In genomic region chr2:33843642-33844041, GRCm38 (mm10) we compare ENCODE assay signal across 13 mouse cellular contexts. TPM values are rescaled to one million over a fixed set of nuclear protein-coding genes. Genes with fewer than 3 reads are reported as not detected.
DNase-seq lines count a peak whose midpoint lies in the region; ATAC-seq and TF ChIP-seq lines count a peak whose summit lies in the region.
"Had no signal": no experiment of that assay in that cellular context is flagged by ENCODE, and none has a peak within 500 bp of the region (broad histone marks: within the 10 kb centered on the region; RNA-seq: fewer than 3 reads in every experiment).

No protein-coding gene starts in this region.

- no peaks in the 10 kb centered on the region for H3K27me3 ChIP-seq in hindbrain, embryonic 10.5 days (ENCODE audit: insufficient read depth, poor library complexity, severe bottlenecking)
- H3K27me3 ChIP-seq in hindbrain, embryonic 16.5 days (replicated peaks; ENCODE audit: control insufficient read depth, insufficient read depth, low read length), result no peaks in the 10 kb centered on the region
- no peaks in the 10 kb centered on the region for H3K27me3 ChIP-seq in stomach, embryonic 15.5 days (replicated peaks)
- H3K27me3 ChIP-seq in stomach, postnatal 0 days (ENCODE audit: control insufficient read depth, insufficient read depth, low read length), result no peaks in the 10 kb centered on the region
- no peaks in the 10 kb centered on the region for H3K27me3 ChIP-seq in liver, embryonic 13.5 days

- peak overlapping the region; percentile 73 for H3K27ac ChIP-seq in hindbrain, embryonic 10.5 days
- H3K27ac ChIP-seq in hindbrain, embryonic 16.5 days (ENCODE audit: low read depth, low read length), result no peak overlapping the region
- H3K27ac ChIP-seq in stomach, embryonic 15.5 days, result 0 out of 2 replicates have a peak overlapping the region, but pooled peaks have one; percentile 31
- no peak overlapping the region for H3K27ac ChIP-seq in stomach, postnatal 0 days (replicated peaks)
- H3K27ac ChIP-seq in liver, embryonic 13.5 days, result peak overlapping the region; percentile 100

- no peak overlapping the region for H3K4me3 ChIP-seq in hindbrain, embryonic 10.5 days
- H3K4me3 ChIP-seq in hindbrain, embryonic 16.5 days (ENCODE audit: low read length), result no peak overlapping the region
- no peak overlapping the region for H3K4me3 ChIP-seq in stomach, embryonic 15.5 days (replicated peaks)
- no peak overlapping the region for H3K4me3 ChIP-seq in stomach, postnatal 0 days (ENCODE audit: low read depth, low read length)
- H3K4me3 ChIP-seq in liver, embryonic 13.5 days (replicated peaks), result peak overlapping the region; percentile 31
- H3K4me3 ChIP-seq: myocyte had no signal

- H3K4me1 ChIP-seq in hindbrain, embryonic 10.5 days (replicated peaks), result peaks cover 64% of the 10 kb centered on the region
- H3K4me1 ChIP-seq in hindbrain, embryonic 16.5 days (ENCODE audit: control insufficient read depth, insufficient read depth, low read depth, low read length), result peaks cover 29% of the 10 kb centered on the region
- H3K4me1 ChIP-seq in stomach, embryonic 15.5 days, result peaks cover 3% of the 10 kb centered on the region; the same call in 1 of the 2 replicates
- H3K4me1 ChIP-seq in stomach, postnatal 0 days (replicated peaks; ENCODE audit: control insufficient read depth, insufficient read depth), result peaks cover 3% of the 10 kb centered on the region; the same call in 1 of the 2 replicates
- peaks cover 100% of the 10 kb centered on the region for H3K4me1 ChIP-seq in liver, embryonic 13.5 days (replicated peaks)

- no peak for DNase-seq in hindbrain, embryonic 10.5 days (ENCODE audit: low spot score)
- no peak for DNase-seq in stomach, postnatal 0 days (ENCODE audit: low spot score)
- peak; percentile 78 for DNase-seq in liver, embryonic 13.5 days
- no peak for DNase-seq in retina, embryonic 14.5 days (ENCODE audit: low spot score)
- no peak for DNase-seq in cerebellum, adult 11 months
- no peak for DNase-seq in kidney, adult 8-10 months
- DNase-seq: cerebellum, adult 8-10 months; gastrocnemius, postnatal 10 days; right cerebral cortex, adult 18-20 months; thymus, postnatal 14 days had no signal

- TF ChIP-seq EP300 in stomach, postnatal 0 days (optimal IDR thresholded peaks at IDR 0.05), result no peak

- no peak for ATAC-seq in hindbrain, embryonic 16.5 days
- ATAC-seq in stomach, embryonic 15.5 days (ENCODE audit: insufficient read depth, low FRiP score, low read depth), result peak; percentile 82
- ATAC-seq in stomach, postnatal 0 days (ENCODE audit: low FRiP score, low TSS enrichment), result no peak
- ATAC-seq in liver, embryonic 13.5 days (ENCODE audit: low read depth), result peak; percentile 86

- no peak for TF ChIP-seq CTCF in stomach, postnatal 0 days (IDR thresholded peaks at IDR 0.05; ENCODE audit: low read depth)

- H3K9me3 ChIP-seq in hindbrain, embryonic 10.5 days, result no peaks in the 10 kb centered on the region
- H3K9me3 ChIP-seq in hindbrain, embryonic 16.5 days (ENCODE audit: control insufficient read depth, low read length), result no peaks in the 10 kb centered on the region
- H3K9me3 ChIP-seq in stomach, embryonic 15.5 days, result no peaks in the 10 kb centered on the region
- H3K9me3 ChIP-seq in stomach, postnatal 0 days (ENCODE audit: control insufficient read depth, low read length), result no peaks in the 10 kb centered on the region
- no peaks in the 10 kb centered on the region for H3K9me3 ChIP-seq in liver, embryonic 13.5 days (replicated peaks)

- H3K9ac ChIP-seq in hindbrain, embryonic 16.5 days (ENCODE audit: low read depth, low read length), result no peak overlapping the region
- no peak overlapping the region for H3K9ac ChIP-seq in stomach, embryonic 15.5 days
- no peak overlapping the region for H3K9ac ChIP-seq in stomach, postnatal 0 days (ENCODE audit: low read length)
- peak overlapping the region; percentile 77 for H3K9ac ChIP-seq in liver, embryonic 13.5 days

- no peak overlapping the region for H3K4me2 ChIP-seq in hindbrain, embryonic 16.5 days (ENCODE audit: low read length)
- no peak overlapping the region for H3K4me2 ChIP-seq in stomach, embryonic 15.5 days
- no peak overlapping the region for H3K4me2 ChIP-seq in stomach, postnatal 0 days (replicated peaks; ENCODE audit: low read depth)
- peak overlapping the region; percentile 63 for H3K4me2 ChIP-seq in liver, embryonic 13.5 days

- 80% methylated on average over 2 of the region's 2 CpGs for WGBS in hindbrain, embryonic 10.5 days
- WGBS in hindbrain, embryonic 16.5 days, result 84% methylated on average over 2 of the region's 2 CpGs
- WGBS in stomach, embryonic 15.5 days, result 51% methylated on average over 2 of the region's 2 CpGs
- 58% methylated on average over 2 of the region's 2 CpGs for WGBS in stomach, postnatal 0 days
- 5% methylated on average over 2 of the region's 2 CpGs for WGBS in liver, embryonic 13.5 days (ENCODE audit: insufficient replicate concordance)

- peaks cover 28% of the 10 kb centered on the region for H3K36me3 ChIP-seq in hindbrain, embryonic 10.5 days
- H3K36me3 ChIP-seq in hindbrain, embryonic 16.5 days (ENCODE audit: control insufficient read depth, insufficient read depth, low read length), result no peaks in the 10 kb centered on the region
- no peaks in the 10 kb centered on the region for H3K36me3 ChIP-seq in stomach, embryonic 15.5 days
- H3K36me3 ChIP-seq in stomach, postnatal 0 days (ENCODE audit: control insufficient read depth, insufficient read depth, low read length), result no peaks in the 10 kb centered on the region
- no peaks in the 10 kb centered on the region for H3K36me3 ChIP-seq in liver, embryonic 13.5 days

RNA-seq across cellular contexts. Expression of gene Mvb12b, which starts 44.1 kb away (rescaled TPM):
- 22.7 and 28.8 TPM in 2 replicates for polyA plus RNA-seq in hindbrain, embryonic 10.5 days (2016; fragmentation: Nextera tagmentation; extraction: Ambion mirVana)
- 43.9 and 46.5 TPM in 2 replicates for polyA plus RNA-seq in hindbrain, embryonic 16.5 days (2015; fragmentation: Nextera tagmentation; extraction: Ambion mirVana)
- polyA plus RNA-seq in stomach, embryonic 15.5 days (2015; fragmentation: Nextera tagmentation; extraction: Ambion mirVana), result 17.8 and 19.9 TPM in 2 replicates
- 10.2 and 11.3 TPM in 2 replicates for polyA plus RNA-seq in stomach, postnatal 0 days (2015; fragmentation: Nextera tagmentation; extraction: Ambion mirVana)
- 11.8 and 14.5 TPM in 2 replicates for polyA plus RNA-seq in liver, embryonic 13.5 days (2015; fragmentation: Nextera tagmentation; extraction: Ambion mirVana)

Comparison
In these comparisons a context has a peak if more than half of its experiments do, and no peak if none do; other contexts are left out.
1. H3K27ac ChIP-seq: peak in hindbrain, embryonic 10.5 days (single experiment), stomach, embryonic 15.5 days (single experiment) and liver, embryonic 13.5 days (single experiment); none in hindbrain, embryonic 16.5 days (single experiment) and stomach, postnatal 0 days (single experiment).
2. ATAC-seq: peak in stomach, embryonic 15.5 days (single experiment) and liver, embryonic 13.5 days (single experiment); none in hindbrain, embryonic 16.5 days (single experiment) and stomach, postnatal 0 days (single experiment).